Mouse (Mus musculus) large intestine, adult 2 months (tissue): Measurements from ENCODE around the gene Car11. TPM values are rescaled to one million over a fixed set of nuclear protein-coding genes. Genes with fewer than 3 reads are reported as not detected.

Source experiments
- DNase-seq: peaks from one replicate; pipeline ENCODE4 v3.0.0-alpha.2; 2012; ENCODE audit warnings: low read depth, low spot score
- WGBS: fragments of 180-500 bp; shearing (Covaris S2); methylation state at CpG from one replicate; pipeline ENCODE4 v1.1.7; 2018; 5-methylcytosine and 5-hydroxymethylcytosine counted together
- polyA plus RNA-seq: library from polyadenylated mRNA; depleted of rRNA; stranded (reverse); fragments of >200 nt; gene quantifications from 2 replicates; pipeline ENCODE4 v1.2.3, GENCODE M21; 2012; rRNA removed

The Car11 gene
- polyA plus RNA-seq, 1 experiment = 3.6 TPM

DNA sequence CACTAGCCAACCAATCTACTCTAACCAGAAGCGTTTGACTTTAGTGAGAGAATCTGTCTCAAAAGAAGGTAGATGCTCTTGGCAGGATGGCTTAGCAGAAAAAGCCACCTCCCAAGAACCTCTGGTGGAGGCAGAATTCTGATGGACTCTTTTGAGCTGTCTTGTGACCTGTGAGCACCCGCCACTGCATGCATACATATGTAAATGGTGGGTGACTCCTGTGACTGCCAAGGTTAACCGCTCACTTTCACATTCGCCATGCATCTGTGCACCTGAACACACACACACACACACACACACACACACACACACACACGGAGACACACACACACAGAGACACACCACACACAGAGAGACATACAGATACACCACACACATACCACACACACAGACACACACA lies 47.8 kb downstream of the Car11 start:
- 93% methylated on average over 5 of the region's 5 CpGs for WGBS

DNA sequence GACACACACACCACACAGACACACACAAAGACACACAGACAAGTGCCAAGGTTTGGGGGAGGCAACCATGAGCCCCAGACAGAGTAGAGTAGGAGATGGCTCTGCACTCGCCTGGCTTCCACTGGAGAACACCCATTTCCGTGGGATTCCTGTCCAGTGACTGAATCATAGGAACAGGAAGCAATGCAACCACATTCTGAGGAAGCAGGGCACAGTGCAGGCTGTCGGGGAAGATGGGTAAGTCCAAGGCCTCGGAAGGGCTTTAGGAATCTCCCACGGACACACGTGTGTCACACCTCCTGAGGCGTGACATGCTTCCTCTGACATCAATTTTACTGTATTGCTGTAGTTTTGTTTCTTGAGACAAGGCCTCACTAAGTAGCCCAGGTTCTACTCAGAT lies 48.5 kb downstream of the Car11 start:
- no peak for DNase-seq
- WGBS = 80% methylated on average over 7 of the region's 7 CpGs

More for the DNA sequence above, 47.8 kb downstream of the Car11 start:
- DNase-seq = no peak

DNA sequence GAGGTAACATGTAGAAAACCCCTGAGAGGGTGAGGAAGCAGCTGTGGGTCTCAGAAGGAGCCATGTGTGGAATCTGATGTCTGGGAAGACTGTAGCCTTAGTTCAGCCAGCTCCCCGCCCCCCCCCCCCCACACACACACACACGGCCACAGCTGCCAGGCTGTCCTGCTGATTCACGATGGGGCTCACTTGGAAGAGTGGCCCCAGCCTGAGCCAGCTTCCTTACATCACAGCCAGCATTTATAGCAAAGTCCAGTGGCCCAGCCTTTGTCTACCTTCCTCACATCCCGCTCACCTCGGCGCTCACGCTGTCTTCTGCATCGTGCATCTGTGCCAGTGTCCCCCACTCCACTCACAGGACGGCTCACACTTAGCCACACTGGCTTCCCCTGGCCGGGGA lies 49.8 kb downstream of the Car11 start:
- WGBS = 28% methylated on average over 10 of the region's 10 CpGs
- no peak for DNase-seq

DNA sequence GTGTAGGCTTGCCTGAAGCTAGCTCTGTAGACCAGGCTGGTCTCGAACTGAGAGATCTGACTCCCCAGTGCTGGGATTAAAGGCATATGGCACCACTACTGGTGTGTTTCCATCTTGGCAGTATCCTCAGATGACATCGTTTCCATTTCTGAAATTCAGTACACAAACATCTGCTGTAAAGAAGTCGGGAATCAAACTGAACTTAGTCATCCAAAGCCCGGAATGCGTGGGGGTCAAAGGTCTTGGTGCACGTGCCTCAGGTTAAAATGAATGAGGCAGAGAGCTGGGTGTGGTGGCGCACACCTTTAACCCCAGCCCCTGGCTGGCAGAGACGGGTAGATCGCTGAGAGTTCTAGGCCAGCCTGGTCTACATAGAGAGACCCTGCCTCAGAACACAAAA lies 50.5 kb downstream of the Car11 start:
- DNase-seq = no peak
- 27% methylated on average over 9 of the region's 9 CpGs for WGBS

Other genes starting within 250 kb of the Car11 start
- 1,842 and 2,045 TPM in 2 replicates for gene Ftl1, start 240.0 kb upstream of the Car11 start, polyA plus RNA-seq
- gene Bax, start 232.9 kb upstream of the Car11 start, polyA plus RNA-seq = 105 and 106 TPM in 2 replicates
- gene Tulp2, start 218.0 kb upstream of the Car11 start, polyA plus RNA-seq = 0.30 TPM in 1 of 2 replicates, not detected in the other
- gene Gm45808, start 213.0 kb upstream of the Car11 start, polyA plus RNA-seq = not detected in 2 replicates
- 0.45 and 1.4 TPM in 2 replicates for gene Dhdh, start 211.0 kb upstream of the Car11 start, polyA plus RNA-seq
- 384 and 422 TPM in 2 replicates for gene Nucb1, start 189.4 kb upstream of the Car11 start, polyA plus RNA-seq
- 14.8 and 18.4 TPM in 2 replicates for gene Ppp1r15a, start 173.6 kb upstream of the Car11 start, polyA plus RNA-seq
- 4.0 and 4.6 TPM in 2 replicates for gene Plekha4, start 173.5 kb upstream of the Car11 start, polyA plus RNA-seq
- gene Hsd17b14, start 144.9 kb upstream of the Car11 start, polyA plus RNA-seq = 0.30 and 0.50 TPM in 2 replicates
- gene Bcat2, start 129.7 kb upstream of the Car11 start, polyA plus RNA-seq = 33.8 and 40.9 TPM in 2 replicates
- gene Fgf21, start 84.4 kb upstream of the Car11 start, polyA plus RNA-seq = 0.25 and 0.29 TPM in 2 replicates
- 2.5 and 2.7 TPM in 2 replicates for gene Fut1, start 82.6 kb upstream of the Car11 start, polyA plus RNA-seq
- 0.07 and 0.25 TPM in 2 replicates for gene Izumo1, start 78.0 kb upstream of the Car11 start, polyA plus RNA-seq
- gene Rasip1, start 72.4 kb upstream of the Car11 start, polyA plus RNA-seq = 5.0 and 5.3 TPM in 2 replicates
- 0.77 and 1.3 TPM in 2 replicates for gene Mamstr, start 59.9 kb upstream of the Car11 start, polyA plus RNA-seq
- gene Fut2, start 33.4 kb upstream of the Car11 start, polyA plus RNA-seq = 11.6 and 64.5 TPM in 2 replicates
- 0.92 and 4.4 TPM in 2 replicates for gene Ntn5, start 15.8 kb upstream of the Car11 start, polyA plus RNA-seq
- gene Sec1, start 5.4 kb upstream of the Car11 start, polyA plus RNA-seq = 0.10 and 0.63 TPM in 2 replicates
- gene Dbp, start 5.2 kb downstream of the Car11 start, polyA plus RNA-seq = 6.4 and 7.9 TPM in 2 replicates
- gene Rpl18, start 15.6 kb downstream of the Car11 start, polyA plus RNA-seq = 1,707 and 1,915 TPM in 2 replicates
- 51.9 and 70.7 TPM in 2 replicates for gene Sphk2, start 18.2 kb downstream of the Car11 start, polyA plus RNA-seq
- gene Fam83e, start 21.4 kb downstream of the Car11 start, polyA plus RNA-seq = 106 and 117 TPM in 2 replicates
- gene Spaca4, start 26.0 kb downstream of the Car11 start, polyA plus RNA-seq = not detected in 2 replicates
- gene Lmtk3, start 83.9 kb downstream of the Car11 start, polyA plus RNA-seq = 0.73 and 2.1 TPM in 2 replicates
- gene Sult2b1, start 84.8 kb downstream of the Car11 start, polyA plus RNA-seq = 210 and 303 TPM in 2 replicates
- gene Cyth2, start 114.7 kb downstream of the Car11 start, polyA plus RNA-seq = 39.6 and 49.1 TPM in 2 replicates
- 0.33 and 0.48 TPM in 2 replicates for gene Kcnj14, start 124.9 kb downstream of the Car11 start, polyA plus RNA-seq
- gene Grwd1, start 131.1 kb downstream of the Car11 start, polyA plus RNA-seq = 15.9 and 17.8 TPM in 2 replicates
- gene Kdelr1, start 172.9 kb downstream of the Car11 start, polyA plus RNA-seq = 357 and 385 TPM in 2 replicates
- gene Grin2d, start 178.5 kb downstream of the Car11 start, polyA plus RNA-seq = 1.1 and 2.6 TPM in 2 replicates
- gene Syngr4, start 196.9 kb downstream of the Car11 start, polyA plus RNA-seq = 0.26 and 0.41 TPM in 2 replicates
- 28.7 and 33.5 TPM in 2 replicates for gene Tmem143, start 197.1 kb downstream of the Car11 start, polyA plus RNA-seq
- 66.0 and 74.3 TPM in 2 replicates for gene Emp3, start 221.6 kb downstream of the Car11 start, polyA plus RNA-seq
- gene Ccdc114, start 224.2 kb downstream of the Car11 start, polyA plus RNA-seq = 1.7 and 2.8 TPM in 2 replicates